Mouse (Mus musculus): ENCODE measurements around the gene Pitpnm3.

The Pitpnm3 gene

GRCm38 (mm10) chr11:72061093-72061620 lies 74.4 kb downstream of the Pitpnm3 start:
- no peak for DNase-seq (ENCODE audit: low read depth, low spot score)
- H3K27me3 ChIP-seq (ENCODE audit: control insufficient read depth, insufficient read depth, low read length, poor library complexity, severe bottlenecking), result no peaks in the 10 kb centered on the region
- H3K36me3 ChIP-seq (ENCODE audit: control insufficient read depth, insufficient read depth, low read length, poor library complexity, severe bottlenecking), result no peaks in the 10 kb centered on the region

DNA sequence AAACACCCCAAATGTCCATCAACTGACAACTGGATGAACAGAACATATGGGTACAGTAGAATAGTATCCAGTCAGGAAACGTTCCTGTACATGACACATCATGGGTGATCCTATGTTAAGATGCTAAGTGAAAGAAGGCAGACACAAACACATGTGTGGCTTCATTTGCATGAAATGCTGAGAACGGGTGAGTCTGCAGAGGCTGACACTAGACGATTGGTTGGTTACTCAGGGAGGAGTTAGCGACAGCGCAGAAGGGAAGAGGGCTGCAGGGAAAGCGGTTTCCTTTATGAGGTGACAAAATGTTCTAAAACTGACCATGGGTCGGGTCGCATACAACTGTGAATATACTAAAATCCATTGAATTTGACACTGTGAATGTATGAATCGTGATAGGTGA lies 75.2 kb downstream of the Pitpnm3 start:
- no peak for DNase-seq (ENCODE audit: low read depth, low spot score)
- no peaks in the 10 kb centered on the region for H3K36me3 ChIP-seq (ENCODE audit: control insufficient read depth, insufficient read depth, low read length, poor library complexity, severe bottlenecking)

DNA sequence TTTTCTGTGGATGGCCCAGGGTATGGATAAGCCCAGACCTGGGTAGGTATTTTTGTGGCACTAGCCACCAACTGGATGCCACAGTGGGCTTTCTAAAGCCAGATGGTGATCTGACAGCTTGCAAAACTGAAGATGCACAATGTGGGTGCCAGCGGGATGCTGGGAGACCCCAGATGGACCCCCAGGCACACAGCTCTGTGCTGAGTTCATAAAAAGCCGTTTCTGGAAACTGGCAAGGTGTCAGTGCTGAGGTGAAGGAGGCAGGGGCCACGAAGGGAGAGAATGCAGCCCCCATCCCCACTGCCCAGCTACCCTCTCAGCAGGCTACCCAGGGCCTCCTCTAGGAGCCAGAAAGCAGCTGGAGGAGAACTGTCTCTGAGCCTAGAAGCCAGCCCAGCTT lies 78.4 kb downstream of the Pitpnm3 start:
- H3K36me3 ChIP-seq (ENCODE audit: control insufficient read depth, insufficient read depth, low read length, poor library complexity, severe bottlenecking), result no peaks in the 10 kb centered on the region
- no peak for DNase-seq (ENCODE audit: low read depth, low spot score)
- no peaks in the 10 kb centered on the region for H3K27me3 ChIP-seq (ENCODE audit: control insufficient read depth, insufficient read depth, low read length, poor library complexity, severe bottlenecking)

More for the DNA sequence above, 75.2 kb downstream of the Pitpnm3 start:
- no peaks in the 10 kb centered on the region for H3K27me3 ChIP-seq (ENCODE audit: control insufficient read depth, insufficient read depth, low read length, poor library complexity, severe bottlenecking)

DNA sequence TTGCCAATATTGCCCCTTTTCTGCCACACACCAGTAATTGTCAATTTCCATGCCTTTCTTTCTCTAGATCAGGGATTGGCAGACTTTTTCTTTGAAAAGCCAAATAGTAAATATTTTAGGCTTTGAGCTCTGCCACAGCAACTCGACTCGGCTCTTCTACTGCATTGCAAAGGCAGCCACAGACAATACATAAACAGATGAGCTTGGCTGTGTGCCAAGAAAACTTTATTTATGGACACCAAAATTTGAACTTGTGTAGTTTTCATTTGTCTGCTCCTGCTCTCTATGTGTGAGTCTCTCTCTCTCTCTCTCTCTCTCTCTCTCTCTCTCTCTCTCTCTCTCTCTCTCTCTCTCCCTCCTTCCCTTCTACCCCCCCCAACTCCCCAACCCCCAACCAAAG lies 80.4 kb downstream of the Pitpnm3 start:
- no peak for DNase-seq (ENCODE audit: low read depth, low spot score)
- Histone ChIP-seq H3K36me3 (ENCODE audit: control insufficient read depth, insufficient read depth, low read length, poor library complexity, severe bottlenecking) (no peaks in the 10 kb centered on the region), H3K27me3 (ENCODE audit: control insufficient read depth, insufficient read depth, low read length, poor library complexity, severe bottlenecking) (no peaks in the 10 kb centered on the region)

GRCm38 (mm10) chr11:72052636-72053035 lies 82.9 kb downstream of the Pitpnm3 start:
- no peaks in the 10 kb centered on the region for H3K36me3 ChIP-seq (ENCODE audit: control insufficient read depth, insufficient read depth, low read length, poor library complexity, severe bottlenecking)
- peak; percentile 67 for DNase-seq (ENCODE audit: low read depth, low spot score)
- no peaks in the 10 kb centered on the region for H3K27me3 ChIP-seq (ENCODE audit: control insufficient read depth, insufficient read depth, low read length, poor library complexity, severe bottlenecking)

DNA sequence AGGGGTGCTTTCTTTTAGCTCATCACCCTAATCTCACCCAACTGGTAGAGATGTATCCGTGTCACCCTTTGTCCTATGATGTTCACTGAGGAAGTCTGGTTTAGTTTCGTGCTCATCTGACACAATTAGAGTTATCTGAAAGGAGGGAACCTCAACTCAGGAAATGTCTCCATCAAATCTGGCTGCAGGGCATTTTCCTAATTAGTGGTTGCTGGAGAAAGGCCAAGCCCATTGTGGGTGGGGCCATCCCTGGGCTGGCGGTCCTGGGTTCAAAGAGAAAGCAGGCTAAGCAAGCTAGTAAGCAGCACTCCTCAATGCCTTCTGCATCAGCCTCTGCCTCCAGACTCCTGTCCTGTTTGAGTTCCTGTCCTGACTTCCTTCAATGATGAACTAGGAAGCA lies 83.4 kb downstream of the Pitpnm3 start:
- no peaks in the 10 kb centered on the region for H3K36me3 ChIP-seq (ENCODE audit: control insufficient read depth, insufficient read depth, low read length, poor library complexity, severe bottlenecking)
- no peaks in the 10 kb centered on the region for H3K27me3 ChIP-seq (ENCODE audit: control insufficient read depth, insufficient read depth, low read length, poor library complexity, severe bottlenecking)
- DNase-seq (ENCODE audit: low read depth, low spot score), result no peak

DNA sequence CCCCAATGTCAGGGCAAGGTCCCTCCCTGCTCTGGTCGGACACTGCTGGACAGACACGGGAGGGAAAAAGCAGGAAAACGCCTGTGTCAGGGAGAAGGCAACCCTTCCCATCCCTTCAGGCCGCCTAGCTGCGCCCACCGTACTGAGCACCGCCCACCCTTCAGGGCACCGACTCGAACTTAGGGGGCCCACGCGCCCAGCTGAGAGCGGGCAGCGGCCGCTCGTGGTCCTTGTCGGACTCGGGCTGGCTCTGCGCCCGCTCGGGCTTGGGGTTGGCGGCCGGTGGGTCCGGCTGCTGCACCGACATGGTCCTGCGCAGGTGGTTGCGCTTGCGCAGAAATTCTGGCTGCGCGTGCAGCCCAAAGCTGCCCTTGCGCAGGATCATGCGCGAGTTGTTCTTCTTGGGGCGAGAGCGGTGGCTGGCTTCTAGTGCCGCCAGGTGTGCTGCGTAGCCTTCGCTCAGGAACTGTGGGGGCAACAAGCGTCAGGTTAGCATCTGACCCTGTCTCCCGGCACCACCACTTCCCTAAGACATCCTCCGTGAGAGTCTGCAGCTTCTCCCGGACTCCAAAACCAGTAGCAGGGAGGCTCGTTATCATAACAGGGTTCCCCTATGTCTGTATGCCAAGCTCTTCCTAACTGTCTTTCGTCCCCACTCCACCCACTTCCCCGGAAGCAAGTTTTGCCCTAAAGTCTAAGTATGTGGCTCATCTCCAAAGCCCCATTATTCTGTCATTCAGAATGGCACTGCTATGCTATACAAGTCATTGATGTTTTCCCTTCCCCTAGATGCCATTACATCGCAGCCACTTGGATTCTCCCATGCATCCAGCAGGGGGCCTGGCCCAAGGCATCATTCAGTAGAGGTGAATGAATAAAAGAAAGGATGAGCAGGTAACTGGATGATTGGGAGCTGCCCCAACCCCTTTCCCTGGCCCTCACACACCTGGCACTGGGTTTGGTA lies 84.4 kb downstream of the Pitpnm3 start:
- H3K27me3 ChIP-seq (ENCODE audit: control insufficient read depth, insufficient read depth, low read length, poor library complexity, severe bottlenecking), result no peaks in the 10 kb centered on the region
- no peak for DNase-seq (ENCODE audit: low read depth, low spot score)
- H3K36me3 ChIP-seq (ENCODE audit: control insufficient read depth, insufficient read depth, low read length, poor library complexity, severe bottlenecking), result no peaks in the 10 kb centered on the region

DNA sequence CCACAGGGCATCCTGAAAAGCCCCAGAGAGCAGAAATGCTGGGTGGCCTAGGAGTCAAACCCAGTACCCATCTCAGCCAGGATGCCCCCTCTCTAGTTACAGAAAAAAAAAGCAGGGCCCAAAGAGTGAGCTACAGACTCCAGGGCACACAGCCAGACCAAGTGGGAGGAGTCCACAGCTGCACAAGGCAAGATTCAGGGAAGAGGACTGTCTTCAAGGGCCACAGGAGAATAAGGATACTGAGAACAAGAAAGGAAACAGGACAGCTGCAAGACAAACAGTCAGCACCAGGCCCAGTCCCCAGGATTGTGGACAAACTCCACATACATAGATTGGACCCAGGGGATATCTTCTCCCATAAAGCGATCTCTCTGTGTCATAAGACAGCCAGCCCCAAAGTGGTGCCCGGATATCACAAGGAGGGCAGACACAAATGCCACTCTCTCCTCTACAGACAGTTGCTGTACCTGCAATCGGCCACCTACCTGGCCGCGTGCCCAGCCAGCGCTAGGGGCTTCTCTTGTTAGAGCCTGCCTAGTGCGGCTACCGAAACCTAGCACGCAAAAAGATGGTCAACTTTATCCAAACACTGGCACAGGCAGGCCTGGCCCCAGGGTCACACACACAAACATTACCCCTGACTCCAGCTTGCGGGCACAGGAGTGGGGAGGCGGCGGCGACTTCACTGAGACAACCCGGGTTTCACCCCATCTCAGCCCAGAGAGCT lies 85.2 kb downstream of the Pitpnm3 start:
- no peak for DNase-seq (ENCODE audit: low read depth, low spot score)

DNA sequence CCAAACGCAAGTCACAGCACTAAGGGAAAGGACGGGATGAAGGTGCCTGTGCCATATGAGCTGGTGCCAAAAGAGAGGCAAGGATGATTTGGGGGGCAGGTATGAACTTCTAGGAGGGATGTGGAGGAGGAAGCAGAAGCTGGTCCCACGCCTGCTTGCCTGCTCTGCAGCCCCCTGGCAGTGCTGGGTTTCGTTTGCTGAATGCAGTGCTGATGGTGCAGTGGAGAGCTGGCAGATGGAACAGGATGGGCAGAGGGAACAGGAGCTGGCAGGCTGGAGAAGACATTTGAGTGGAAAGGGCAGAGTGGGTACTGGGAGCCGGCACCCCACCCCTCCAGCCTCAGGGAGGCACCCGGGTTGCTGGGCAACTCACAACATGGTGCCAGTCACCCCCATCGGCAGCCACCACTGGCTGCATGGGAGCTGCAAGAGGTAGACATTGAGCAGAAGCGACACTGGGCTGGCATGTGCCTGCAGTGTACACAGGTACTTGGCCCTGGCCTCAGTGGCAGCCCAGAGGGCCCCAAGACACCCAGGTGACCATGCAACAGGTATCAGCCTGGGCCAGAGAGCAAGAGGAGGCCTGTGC lies 86.3 kb downstream of the Pitpnm3 start:
- no peaks in the 10 kb centered on the region for H3K27me3 ChIP-seq (ENCODE audit: control insufficient read depth, insufficient read depth, low read length, poor library complexity, severe bottlenecking)
- no peaks in the 10 kb centered on the region for H3K36me3 ChIP-seq (ENCODE audit: control insufficient read depth, insufficient read depth, low read length, poor library complexity, severe bottlenecking)
- DNase-seq (ENCODE audit: low read depth, low spot score), result no peak

More for the DNA sequence above, 85.2 kb downstream of the Pitpnm3 start:
- H3K27me3 ChIP-seq (ENCODE audit: control insufficient read depth, insufficient read depth, low read length, poor library complexity, severe bottlenecking), result no peaks in the 10 kb centered on the region
- H3K36me3 ChIP-seq (ENCODE audit: control insufficient read depth, insufficient read depth, low read length, poor library complexity, severe bottlenecking), result no peaks in the 10 kb centered on the region

GRCm38 (mm10) chr11:72048730-72049129 lies 86.8 kb downstream of the Pitpnm3 start:
- Histone ChIP-seq H3K36me3 (ENCODE audit: control insufficient read depth, insufficient read depth, low read length, poor library complexity, severe bottlenecking) (no peaks in the 10 kb centered on the region), H3K27me3 (ENCODE audit: control insufficient read depth, insufficient read depth, low read length, poor library complexity, severe bottlenecking) (no peaks in the 10 kb centered on the region)
- no peak for DNase-seq (ENCODE audit: low read depth, low spot score)

GRCm38 (mm10) chr11:72044231-72044630 lies 91.3 kb downstream of the Pitpnm3 start:
- no peaks in the 10 kb centered on the region for H3K36me3 ChIP-seq (ENCODE audit: control insufficient read depth, insufficient read depth, low read length, poor library complexity, severe bottlenecking)
- H3K27me3 ChIP-seq (ENCODE audit: control insufficient read depth, insufficient read depth, low read length, poor library complexity, severe bottlenecking), result no peaks in the 10 kb centered on the region
- no peak for DNase-seq (ENCODE audit: low read depth, low spot score)

DNA sequence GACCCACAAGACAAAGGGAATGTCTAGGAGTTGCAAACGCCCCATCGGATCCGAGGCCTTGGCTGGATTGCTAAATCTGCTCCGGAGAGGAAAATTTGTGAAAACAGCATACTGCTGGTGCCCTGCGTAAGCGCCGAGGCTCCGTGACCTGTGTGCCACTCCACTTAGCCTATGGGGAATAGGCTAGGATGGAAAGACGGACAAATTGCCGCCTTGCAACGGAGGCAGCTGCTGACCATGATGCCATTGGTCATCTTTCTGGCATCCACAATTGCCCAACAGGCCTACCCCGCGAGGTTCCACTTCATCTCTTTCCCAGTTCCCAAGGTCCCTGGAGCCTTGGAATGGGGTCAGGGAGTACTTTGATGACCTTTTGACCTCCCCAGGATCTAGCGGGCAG lies 92.9 kb downstream of the Pitpnm3 start:
- Histone ChIP-seq H3K27me3 (ENCODE audit: control insufficient read depth, insufficient read depth, low read length, poor library complexity, severe bottlenecking) (no peaks in the 10 kb centered on the region), H3K36me3 (ENCODE audit: control insufficient read depth, insufficient read depth, low read length, poor library complexity, severe bottlenecking) (no peaks in the 10 kb centered on the region)
- no peak for DNase-seq (ENCODE audit: low read depth, low spot score)

DNA sequence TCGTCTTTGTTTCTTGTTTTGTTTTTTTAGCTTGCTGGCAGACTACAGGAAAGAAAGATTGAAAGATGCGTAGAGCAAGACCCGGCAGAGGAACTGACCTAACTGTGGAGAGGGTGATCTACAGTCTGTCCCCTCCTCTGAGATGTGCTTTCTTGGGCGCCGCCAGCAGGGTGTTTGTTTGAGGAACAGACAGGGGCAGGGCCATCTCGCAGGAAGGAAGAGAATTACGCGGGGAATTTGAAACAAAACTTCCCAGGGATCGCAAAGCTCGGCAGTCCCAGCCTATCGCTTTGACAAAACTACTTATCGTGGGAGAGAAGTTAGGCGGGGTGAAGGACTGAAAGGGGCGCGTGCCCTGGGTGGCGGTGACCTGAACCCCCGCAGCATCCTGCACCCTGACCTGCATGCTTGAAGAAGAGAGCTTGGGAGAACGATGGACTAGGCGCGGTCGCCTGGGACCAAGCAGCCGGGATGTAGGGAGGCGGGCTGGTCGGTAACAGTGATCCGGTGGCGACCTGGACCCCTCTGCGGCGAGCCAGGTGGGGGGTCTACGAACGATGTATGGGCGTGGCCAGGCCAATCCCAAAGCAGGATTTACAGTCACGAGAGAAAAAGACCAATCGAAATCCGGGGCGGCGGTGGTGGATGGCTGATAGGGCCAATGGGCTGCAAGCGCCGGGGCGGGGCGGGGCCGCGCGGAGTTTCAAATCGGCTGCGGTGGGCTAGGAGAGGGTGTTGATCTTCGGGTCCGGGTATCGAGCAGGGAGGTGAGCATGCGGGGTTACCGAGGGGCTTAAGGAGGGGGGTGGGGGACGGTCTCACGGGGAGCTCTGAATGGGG lies 93.6 kb downstream of the Pitpnm3 start, which contains the start of gene Pimreg:
Gene Pimreg (plus strand): TSS at position 265 of the 840 bp plus-strand sequence.
- DNase-seq (ENCODE audit: low read depth, low spot score), result peak; percentile 78
- no peaks in the 10 kb centered on the region for H3K36me3 ChIP-seq (ENCODE audit: control insufficient read depth, insufficient read depth, low read length, poor library complexity, severe bottlenecking)
- no peaks in the 10 kb centered on the region for H3K27me3 ChIP-seq (ENCODE audit: control insufficient read depth, insufficient read depth, low read length, poor library complexity, severe bottlenecking)

GRCm38 (mm10) chr11:72041290-72041767 lies 94.2 kb downstream of the Pitpnm3 start:
- peak; percentile 14 for DNase-seq (ENCODE audit: low read depth, low spot score)
- H3K27me3 ChIP-seq (ENCODE audit: control insufficient read depth, insufficient read depth, low read length, poor library complexity, severe bottlenecking), result no peaks in the 10 kb centered on the region
- H3K36me3 ChIP-seq (ENCODE audit: control insufficient read depth, insufficient read depth, low read length, poor library complexity, severe bottlenecking), result no peaks in the 10 kb centered on the region
